Mouse (Mus musculus) cerebellum, adult 11-12 months (tissue): Measurements from ENCODE around the gene H2-Q1.
"Not testable (repeated sequence)": the region's sequence is repeated elsewhere in the genome, so short reads cannot be mapped to it uniquely, and the experiment has no call there.

Experiments used
- DNase-seq: peaks from one replicate; pipeline ENCODE4 v3.0.0; 2022

Gene H2-Q1

DNA sequence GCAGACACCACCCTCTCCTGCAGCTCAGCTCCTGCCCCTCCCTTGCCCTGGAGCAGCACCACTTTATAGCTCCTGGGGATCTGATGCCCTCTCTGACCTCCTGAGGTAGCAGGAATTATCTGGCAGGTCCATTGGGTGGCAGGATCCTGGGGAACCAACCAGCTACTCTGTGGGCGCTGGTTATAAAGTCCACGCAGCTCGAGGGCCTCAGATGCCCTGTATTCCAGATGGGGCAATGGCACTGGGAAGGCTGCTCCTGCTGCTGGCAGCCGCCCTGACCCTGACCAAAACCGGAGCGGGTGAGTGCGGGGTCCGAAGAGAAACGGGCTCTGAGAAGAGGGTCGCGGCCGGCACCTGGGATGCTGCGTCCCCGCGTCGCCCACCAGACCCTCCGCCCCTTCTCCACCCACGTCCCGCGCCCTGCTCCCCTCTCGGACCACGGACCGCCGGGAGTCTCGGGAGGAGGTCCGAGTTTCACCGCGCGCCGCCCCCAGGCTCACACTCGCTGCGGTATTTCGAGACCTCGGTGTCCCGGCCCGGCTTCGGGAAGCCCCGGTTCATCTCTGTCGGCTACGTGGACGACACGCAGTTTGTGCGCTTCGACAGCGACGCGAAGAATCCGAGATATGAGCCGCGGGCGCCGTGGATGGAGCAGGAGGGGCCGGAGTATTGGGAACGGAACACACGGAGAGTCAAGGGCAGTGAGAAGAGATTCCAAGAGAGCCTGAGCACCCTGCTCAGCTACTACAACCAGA is at the start of gene H2-Q1:
Gene H2-Q1, plus strand, starts transcription at position 79 of the 755 bp plus-strand sequence.
- DNase-seq: no peak

DNA sequence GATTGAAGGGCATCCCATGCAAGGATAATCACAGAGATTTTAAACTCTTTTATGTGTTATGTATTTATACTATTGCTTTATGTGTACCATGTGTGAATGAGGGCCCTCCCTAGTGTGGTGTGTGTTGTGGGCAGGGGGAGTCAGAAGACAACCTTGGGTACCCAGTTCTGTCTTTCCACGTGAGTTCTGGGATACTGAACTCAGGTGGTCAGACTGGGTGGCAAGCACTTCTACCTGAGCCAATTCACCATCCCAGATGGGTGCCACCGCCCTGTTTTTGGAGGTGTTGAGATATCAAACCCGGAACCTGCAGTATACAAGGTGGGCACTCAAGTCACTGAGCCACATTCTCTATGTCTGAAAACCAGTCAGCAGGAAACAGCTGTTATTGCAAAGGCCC is 48.0 kb upstream of the H2-Q1 start:
- DNase-seq: no peak

DNA sequence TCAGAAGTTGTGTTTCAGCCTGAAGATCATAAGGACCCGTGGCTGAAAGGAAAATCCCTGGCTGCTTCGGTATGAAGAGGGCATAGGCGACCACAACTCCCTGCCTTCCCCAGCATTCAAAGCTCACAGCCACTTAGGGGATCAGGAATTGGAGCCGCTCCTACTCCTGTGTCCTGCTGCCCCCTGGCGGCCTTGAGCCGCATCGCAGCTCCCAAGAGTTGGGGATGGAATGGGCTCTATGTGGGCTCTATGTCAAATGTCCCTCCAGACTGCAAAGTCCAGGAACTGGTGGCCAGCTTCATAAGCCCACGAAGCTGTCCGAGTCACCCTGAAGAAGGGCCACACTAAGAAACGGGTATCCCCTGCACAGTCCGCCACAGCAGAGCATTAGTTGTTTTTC is 45.4 kb upstream of the H2-Q1 start:
- DNase-seq: peak; percentile 64

DNA sequence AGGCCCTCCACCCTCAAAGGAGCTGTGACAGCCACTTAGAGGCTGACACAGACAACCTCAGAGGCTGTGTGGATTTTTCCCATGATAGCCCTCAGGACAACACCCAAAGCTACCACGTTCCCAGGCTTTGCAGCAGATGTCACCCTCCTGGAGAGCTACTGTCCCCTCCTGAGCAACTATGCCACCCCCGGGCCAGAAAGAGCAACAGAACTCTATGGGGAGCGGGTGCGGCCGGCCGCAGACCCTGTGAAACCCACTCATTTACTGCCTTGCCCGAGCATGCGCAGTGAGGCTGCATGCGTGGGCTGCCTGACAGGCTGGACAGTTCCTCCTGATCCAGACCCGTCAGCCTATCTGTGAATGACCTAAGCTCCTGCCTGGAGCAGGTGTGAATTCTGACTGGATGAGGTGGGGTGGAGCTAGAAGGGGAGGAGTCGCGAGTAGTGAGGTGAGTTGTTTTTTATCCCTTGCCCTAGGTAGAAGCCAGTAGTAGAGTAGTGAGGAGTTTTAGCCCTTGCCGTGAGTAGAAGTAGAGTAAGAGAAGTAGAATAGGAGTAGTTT is 43.8 kb upstream of the H2-Q1 start:
- no peak for DNase-seq

DNA sequence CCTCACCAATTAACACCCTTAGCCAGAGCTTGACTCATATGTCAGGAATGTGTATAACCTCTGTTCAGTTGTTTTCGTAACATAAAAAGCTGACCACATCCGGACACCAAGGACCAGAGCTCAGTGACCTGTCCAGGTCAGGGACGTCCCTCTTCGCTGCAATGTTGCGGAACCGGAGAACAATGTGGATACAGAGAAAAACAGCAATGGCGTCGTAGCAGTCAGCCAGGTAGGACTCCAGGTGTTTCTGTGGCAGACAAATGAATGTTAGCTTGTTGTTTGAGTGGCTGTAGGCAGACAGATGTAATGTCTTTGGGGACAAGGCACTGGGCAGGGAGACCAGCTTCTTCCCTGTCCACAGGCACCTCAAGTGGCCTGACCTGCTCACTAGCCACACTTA is 42.2 kb upstream of the H2-Q1 start:
- DNase-seq: no peak

DNA sequence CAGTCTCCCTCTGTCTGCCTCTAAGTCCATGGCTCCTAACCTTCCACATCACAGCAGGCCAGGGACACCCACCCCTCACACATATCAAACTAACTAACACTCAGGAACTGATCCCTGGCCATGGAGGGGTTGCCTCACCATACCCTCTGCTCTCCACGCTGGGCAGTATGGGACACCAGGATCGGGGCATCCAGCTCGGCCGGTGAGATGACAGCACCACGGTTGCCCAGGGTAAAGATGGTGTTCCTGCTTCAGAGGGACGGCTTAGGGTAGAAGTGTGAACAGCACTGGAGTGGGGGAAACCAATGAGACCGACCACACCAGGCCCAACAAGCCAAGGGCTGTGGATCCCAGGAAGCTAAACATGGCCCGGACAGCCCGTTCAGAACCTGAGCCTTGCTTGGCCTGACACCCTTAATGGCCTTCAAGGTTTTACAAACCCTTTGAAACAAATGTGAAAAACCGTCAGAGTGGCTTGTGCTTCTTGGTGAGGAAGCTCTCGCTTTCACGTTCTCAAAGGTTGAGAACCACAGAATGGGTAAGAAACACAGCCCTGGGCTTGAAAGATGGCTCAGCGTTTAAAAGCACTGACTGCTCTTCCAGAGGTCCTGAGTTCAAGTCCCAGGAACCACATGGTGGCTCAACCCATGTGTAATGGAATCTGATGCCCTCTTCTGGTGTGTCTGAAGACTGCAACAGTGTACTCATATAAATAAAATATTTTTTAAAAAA is 41.1 kb upstream of the H2-Q1 start:
- DNase-seq: no peak

DNA sequence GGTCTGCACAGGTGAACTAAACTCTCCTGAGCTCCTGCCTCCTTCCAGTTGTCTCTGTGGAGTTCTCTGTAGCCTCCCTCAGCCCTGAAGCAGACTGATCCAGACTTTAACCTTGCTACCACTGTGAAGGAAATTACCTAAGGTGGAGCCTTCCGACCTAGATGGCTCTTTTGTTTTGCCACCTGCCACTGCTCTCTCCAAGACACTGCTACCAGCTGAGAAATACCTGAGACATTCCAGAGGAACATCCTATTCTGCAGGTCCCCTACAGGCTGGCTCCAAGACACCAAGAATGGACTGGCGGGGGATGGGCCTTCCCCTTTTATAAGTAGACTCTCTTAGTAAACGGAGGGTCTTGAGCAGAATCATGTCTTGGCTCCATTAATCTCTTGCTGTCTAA is 39.9 kb upstream of the H2-Q1 start:
- no peak for DNase-seq

DNA sequence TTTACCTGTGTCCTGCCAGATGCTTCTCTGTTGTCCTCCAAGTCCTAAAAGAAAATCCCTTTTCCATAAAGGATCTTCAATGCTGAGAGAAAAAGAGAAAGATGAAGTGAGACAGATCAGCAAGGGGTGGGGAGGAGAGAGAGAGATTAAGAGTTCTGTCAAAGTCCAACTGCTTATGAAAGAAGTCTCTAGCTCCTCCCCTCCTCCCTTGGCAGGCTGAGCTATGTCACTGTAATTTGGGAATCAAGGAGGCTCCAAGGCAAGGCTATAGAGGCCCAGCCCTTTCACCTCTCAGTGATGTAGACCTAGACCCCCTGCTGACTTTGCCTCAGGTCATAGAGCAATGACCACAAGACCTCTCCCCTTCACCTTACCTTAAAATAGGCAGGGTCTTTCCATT is 34.8 kb upstream of the H2-Q1 start:
- DNase-seq: no peak

DNA sequence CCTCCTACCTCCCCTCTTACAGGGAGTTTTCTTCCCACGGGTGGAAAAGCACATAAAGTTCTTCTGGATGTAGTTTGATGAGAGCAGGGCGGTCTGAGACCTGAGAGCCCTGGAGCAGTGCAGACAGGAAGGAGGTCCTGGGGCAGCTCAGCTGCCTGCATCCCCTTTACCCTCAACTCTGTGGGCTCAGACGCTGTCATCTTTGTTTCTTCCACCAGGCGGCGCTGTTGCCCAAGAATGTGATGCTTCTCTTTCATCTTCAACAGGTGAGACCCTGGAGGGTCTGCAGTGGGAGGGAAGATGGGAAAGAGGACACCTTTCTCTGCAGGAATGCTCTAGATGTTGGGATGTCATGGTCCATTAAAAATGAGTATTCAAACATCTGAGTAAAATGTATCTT is 24.4 kb upstream of the H2-Q1 start:
- not testable (repeated sequence) for DNase-seq

DNA sequence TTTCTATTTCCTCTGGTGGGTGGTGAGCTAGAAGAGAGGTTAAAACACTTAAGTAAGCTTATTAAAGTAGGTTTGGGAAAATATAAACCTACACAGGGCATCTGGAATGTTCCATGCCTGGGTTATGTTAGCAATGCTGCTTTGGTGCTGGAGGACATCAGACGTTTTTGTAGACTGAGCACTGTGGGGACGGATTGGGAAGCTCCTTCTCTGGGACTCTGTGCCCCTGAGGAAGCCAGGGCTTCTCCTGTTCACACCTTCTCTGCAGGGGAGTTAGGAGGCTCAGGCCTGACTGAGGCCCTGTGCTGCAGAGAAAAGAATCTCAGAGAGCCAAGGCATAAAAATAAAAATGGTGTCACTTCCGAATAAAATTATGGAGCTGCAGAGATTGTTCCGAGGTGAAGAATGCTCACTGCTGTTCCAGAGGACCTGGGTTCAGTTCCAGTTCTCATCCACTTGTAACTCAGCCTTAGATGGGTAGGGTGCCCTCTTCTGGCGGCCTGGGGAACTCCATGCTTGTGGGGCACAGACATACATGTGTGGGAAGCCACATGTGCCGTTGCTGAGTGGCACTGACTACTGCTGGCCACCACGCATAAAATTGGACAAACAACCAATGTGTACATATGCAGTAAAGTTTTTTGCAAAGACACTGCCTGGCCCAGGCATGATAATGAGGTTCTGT is 19.8 kb upstream of the H2-Q1 start:
- not testable (repeated sequence) for DNase-seq

DNA sequence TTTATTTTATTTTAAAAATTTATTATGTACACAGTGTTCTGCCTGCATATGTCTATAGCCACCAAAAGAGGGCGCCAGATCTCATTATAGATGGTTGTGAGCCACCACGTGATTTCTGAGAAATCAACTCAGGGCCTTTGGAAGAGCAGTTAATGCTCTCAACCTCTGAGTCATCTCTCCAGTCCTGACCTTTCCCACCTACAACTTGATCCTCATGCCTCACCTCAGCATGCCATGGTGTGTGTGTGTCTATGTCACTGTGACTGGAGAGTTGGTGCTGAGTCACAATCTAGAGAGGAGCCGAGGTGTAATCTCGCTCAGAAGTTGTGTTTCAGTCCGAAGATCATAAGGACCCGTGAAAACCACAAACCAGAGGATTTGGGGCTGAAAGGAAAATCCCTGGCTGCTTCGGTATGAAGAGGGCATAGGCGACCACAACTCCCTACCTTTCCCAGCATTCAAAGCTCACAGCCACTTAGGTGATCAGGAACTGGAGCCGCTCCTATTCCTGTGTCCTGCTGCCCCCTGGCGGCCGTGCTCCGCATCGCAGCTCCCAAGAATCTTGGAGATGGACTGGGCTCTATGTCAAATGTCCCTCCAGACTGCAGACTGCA is 18.5 kb upstream of the H2-Q1 start:
- DNase-seq: peak; percentile 60

DNA sequence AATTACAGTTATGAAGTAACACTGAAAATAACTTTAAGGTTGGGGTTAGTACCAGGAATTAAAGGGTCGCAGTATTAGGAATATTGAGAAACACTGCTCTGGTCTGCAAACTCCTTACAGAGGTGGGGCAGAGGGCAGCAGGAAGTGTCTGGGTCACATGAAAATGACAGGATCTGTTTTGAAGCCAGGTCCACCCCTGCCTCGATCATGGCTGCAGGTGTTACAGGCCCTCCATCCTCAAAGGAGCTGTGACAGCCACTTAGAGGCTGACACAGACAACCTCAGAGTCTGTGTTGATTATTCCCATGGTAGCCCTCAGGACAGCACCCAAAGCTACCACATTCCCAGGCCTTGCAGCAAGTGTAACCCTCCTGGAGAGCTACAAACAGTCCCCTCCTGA is 16.9 kb upstream of the H2-Q1 start:
- no peak for DNase-seq

DNA sequence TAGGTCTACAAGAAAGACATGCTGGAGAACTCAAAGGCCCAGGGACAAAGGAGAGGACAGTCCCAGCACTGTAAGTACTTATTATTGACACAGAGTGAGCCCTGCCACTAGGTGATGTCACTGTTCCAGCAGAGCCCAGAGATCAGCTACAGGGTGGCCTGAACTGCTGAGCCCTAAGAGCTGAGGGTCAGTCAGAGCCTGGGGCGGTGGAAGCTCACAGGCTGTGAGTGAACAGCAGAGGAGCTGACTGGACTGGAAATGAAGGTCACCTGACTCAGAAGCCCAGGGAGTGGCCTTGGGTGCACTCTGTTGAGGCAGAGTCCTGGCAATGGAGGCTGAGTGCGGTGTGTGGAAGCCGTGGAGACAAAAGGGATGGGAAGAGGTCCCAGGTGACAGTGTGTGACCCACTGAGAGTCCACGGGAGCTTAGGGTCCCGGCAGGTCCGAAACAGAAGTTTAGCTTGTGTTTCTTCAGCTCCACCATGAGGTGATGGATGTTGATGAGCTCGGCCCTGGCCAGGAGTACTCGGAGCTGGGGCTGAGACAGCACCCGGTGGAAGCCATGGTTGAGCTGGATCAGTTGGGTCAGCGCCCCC is 16.4 kb upstream of the H2-Q1 start:
- DNase-seq: no peak

DNA sequence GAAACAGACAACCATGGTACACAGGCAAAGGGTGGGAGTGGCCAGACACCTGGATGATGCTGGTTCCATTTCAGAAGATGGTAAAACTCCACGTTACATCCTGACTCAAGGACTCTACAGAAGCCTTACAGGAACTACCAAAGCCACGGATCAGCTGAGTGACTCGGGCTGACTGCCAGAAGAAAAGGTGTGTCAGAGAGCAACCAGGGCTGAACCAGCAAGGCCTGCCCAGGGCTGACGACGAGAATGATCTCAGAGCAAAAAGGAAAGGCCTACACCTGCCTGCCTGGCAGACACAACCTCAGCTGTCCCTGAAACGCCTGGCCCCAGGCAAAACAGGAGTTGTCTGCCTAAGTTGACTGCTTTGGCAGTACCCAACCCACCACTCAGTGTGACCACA is 15.7 kb upstream of the H2-Q1 start:
- no peak for DNase-seq

DNA sequence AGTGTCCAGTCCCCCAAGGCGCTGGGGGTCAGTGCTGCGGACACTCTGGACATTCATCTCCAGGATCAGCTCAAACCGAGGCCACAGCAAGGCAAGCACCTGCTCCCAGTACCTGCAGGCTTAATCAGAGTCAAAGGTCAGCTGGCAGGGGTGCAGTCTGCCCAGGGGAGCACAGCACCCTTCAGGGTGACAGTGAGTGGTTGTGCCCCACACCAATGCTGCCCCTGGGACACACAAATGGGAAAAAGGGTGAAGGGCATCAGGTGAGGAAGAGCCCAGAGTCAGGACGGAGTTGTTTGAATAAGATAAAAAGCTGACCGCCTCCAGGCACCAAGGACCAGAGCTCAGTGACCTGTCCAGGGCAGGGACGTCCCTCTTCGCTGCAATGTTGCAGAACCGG is 15.3 kb upstream of the H2-Q1 start:
- DNase-seq: not testable (repeated sequence)

DNA sequence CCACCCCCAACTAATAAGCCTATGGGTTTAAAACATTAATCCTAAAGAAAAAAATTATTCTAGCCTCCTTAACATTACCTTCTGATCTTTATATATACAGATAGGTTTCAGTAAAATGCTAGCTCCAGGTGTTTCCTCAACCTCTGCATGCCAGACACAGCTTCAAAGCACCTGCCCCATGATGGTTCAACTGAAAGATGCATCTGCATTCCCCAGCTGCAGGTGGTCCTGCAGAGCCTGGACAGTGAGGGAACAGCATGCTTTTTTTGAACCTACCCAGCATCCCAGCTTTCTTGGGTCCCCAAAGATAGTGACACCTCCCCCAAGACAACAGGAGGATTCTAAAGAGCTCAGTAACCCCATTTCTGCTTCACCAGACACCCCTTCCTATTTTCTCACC is 1.5 kb upstream of the H2-Q1 start:
- DNase-seq: no peak

DNA sequence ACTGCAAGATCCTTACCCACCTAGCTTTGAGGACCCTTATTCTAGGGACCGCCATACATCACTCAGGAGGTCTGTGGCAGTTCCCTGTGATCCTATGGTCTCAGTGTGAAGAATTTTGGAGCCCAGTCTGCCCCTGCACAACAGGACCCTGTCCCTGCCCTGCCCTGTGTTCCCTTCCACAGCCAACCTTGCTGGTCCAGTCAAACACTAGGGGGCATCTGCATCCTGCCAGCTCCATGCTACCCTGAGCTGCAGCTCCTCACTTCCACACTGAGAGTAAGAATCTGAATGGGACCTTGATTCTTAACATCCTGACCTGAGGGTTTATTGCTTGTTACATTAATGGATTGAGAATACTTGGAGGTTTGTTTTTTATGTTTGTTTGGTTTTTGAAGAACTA is 4.9 kb downstream of the H2-Q1 start:
- DNase-seq: not testable (repeated sequence)

DNA sequence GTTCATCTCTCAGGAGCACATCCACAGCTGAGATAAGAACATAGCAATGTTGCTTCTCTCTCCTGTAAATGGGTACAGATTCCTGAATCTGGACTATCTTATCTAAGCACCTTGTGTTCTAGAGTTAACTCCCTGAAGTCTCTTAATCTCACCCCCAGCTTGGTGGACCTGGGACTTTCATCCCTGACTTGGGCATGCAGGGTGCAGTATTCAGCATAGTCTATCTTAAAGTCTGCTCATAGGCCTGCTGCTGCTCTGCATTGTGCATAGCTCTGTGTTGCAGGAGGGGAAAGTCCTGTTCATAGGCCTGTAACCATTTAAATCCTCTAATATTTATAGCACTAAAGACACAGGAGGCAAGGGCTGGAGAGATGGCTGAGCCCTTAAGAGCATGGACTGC is 5.8 kb downstream of the H2-Q1 start:
- not testable (repeated sequence) for DNase-seq

DNA sequence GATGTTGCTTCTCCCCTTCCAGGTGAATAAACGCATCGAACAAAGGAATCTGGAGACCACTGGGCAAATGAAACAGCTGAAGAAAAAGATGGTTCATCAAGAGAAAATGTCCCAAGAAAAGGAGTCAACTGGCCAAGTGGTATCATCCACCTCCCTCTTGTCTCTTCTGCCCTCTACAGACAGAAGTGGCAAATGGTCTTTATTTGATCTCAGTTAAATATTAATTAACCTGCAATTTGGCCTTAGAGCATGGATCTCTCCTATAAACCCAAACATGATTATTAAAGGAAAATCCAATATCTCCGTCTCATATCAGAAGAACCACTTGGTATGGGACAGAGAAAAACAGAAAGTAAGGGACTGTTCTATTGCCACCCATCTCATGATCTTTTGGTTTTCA is 9.5 kb downstream of the H2-Q1 start:
- not testable (repeated sequence) for DNase-seq

DNA sequence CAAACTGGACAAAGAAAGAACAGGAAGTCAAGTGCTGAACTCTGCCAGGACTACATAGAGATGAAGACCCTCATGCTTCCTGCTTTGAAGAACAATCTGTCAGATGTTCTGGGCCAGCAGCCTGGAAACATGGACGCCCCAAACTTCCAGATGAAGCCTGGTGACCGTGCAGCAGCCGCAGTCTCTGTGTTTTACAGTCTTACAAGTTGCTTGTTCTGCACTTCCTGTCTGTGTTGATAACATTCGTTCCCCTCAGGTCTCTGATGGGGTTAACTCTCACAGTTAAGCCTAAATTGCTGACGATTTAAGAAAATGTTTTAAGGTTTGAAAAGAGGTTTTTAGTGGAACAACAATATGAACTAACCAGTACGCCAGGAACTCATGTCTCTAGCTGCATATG is 11.3 kb downstream of the H2-Q1 start:
- DNase-seq: not testable (repeated sequence)

DNA sequence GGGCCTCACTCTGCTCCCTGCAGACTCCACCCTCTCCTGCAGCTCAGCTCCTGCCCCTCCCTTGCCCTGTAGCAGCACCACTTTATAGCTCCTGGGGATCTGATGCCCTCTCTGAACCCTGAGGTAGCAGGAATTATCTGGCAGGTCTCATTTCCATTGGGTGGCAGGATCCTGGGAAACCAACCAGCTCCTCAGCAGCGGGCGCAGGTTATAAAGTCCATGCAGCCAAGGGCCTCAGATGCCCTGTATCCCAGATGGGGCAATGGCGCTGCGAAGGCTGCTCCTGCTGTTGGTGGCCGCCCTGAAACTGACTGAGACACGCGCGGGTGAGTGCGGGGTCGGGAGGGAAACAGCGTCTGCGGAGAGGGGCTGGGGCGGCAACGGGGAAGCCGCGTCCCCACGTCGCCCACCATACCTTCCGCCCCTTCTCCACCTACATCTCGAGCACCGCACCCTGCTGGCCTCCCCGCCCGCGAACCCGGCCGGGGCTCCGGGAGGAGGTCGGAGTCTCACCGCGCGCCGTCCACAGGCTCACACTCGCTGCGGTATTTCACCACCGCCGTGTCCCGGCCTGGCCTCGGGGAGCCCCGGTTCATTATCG is 22.0 kb downstream of the H2-Q1 start, which contains the start of gene H2-Q2:
Gene H2-Q2, plus strand, starts transcription at position 172 of the 601 bp plus-strand sequence.
- no peak for DNase-seq
